Mouse (Mus musculus): ENCODE measurements around the gene Aldh18a1.

- TF ChIP-seq POLR2A (IDR thresholded peaks at IDR 0.05; ENCODE audit: borderline replicate concordance, insufficient read depth, low read length), result no peak
- TF ChIP-seq CTCF (IDR thresholded peaks at IDR 0.05; ENCODE audit: borderline replicate concordance, insufficient read depth, low read depth, low read length), result no peak
Observed at GRCm38 (mm10) chr19:40637091-40637490, 48.8 kb upstream of the Aldh18a1 start.

Data from cerebellum, adult 2 months (tissue).